Mouse (Mus musculus): ENCODE measurements around the gene 4930507D05Rik.
"Not testable (repeated sequence)": the region's sequence is repeated elsewhere in the genome, so short reads cannot be mapped to it uniquely, and the experiment has no call there.

The 4930507D05Rik gene

DNA sequence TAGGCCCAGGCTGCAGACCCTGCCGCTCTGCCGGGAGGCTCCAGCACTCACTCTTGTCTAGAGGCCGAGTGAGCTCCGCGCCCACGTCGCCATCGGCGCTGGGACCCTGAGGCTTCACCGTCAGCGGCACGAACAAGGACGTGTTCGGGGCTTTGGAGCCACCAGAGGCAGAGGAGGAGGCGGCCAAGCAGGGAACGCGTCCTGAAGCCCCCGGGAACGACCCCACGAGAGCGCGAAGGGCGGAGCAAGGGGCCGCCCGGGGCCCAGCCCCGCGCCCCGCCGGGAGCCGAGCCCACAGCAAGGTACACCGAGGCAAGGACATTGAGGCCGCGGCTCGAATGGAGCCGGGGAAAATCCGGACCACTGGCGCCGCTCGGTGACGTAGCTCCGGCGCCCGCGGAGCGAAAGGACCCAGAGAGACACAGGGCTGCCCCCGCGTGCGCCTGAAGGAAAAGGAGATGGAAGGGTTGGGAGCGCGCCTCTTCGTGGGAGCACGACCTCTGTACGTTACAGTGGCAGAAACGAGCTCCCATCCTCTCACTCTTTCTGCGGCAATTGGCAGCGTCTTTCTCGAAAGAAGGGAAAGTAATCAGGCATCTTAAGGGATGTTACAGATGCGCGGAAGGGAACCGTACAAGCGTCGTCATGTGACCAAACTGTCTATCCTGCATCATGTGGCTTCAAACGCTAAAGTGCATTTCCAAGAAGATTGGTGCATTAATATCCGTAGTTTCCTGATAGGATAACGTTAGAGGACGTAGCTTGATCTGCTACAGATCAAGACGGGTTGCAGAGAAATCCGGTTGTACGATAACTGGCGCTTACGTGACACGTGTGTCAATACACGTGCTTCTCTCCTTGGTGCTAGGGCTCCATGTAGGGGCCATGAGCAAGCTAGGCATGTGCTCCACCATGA is at the start of gene 4930507D05Rik, which contains the start of gene Supv3l1:
4930507D05Rik (plus strand) TSS at position 126 of the 916 bp plus-strand sequence.
Supv3l1 (minus strand) TSS at position 375 of the 916 bp plus-strand sequence.
- DNase-seq (ENCODE audit: low spot score in 2 of 2): peak; percentile 89 to 91

DNA sequence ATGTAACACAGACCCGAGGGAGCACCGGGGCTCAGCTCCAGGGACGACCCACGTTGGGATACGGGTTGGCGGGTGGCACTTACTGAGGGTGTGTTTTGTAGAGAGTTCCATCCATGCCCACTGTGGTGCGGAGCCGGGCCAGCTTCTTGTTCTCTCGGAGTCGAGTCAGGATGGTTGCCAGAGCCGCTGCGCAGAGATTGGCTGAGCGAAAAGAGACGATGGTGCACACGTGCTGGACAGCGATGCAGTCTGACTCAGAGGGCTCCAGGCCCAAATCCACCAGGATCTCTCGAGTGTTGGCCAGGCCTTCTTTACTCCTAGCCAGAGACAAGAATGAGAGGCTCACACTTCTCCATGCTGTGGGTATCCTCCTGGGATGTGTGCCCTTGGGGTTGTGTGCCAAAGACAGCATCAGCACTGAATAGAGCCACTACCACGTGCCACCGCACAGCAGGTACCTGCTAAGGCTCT is 47.6 kb upstream of the 4930507D05Rik start:
- peak in 1 of 2 experiments; percentile 23 for DNase-seq (ENCODE audit: low spot score in 2 of 2)

DNA sequence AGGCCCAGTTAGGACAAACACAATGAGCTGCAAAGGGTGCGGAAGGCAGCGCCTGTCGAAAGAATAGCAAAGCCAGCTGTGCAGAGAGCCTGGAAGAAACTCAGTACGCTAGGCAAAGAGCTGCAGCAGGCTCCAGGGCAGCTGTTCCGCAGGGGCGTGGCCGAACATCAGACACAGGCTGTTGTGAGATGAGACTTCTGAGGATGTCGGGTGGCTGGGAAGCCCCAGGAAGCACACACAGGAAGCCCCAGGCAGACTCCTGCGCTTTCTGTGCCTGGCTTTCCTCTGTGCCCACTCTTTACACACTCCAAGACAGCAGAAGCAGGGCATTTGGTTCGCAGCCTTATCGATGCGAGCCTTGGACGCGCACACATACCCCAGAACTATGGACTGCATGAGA is 44.4 kb upstream of the 4930507D05Rik start:
- DNase-seq (ENCODE audit: low spot score in 2 of 2): no peak

DNA sequence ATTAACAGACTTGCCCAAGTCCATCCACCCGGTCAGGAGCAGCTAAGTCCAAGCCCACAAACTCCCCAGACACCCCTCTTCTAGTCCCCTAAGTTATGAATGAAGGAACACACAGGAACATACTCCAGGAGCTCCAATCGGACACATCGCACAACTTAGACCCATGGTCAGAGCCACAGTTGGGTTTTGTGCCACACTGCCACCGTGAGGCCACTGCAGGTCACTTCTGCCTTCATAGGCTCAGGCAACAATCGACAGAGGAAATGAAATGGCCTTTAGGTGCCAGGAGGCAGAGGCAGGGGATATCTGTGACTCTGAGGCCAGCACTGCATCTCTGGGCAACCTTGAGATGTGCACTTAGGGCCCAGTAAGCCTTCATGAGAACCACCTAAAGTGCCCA is 38.3 kb upstream of the 4930507D05Rik start:
- peak in 1 of 2 experiments; percentile 77 for DNase-seq (ENCODE audit: low spot score in 2 of 2)

DNA sequence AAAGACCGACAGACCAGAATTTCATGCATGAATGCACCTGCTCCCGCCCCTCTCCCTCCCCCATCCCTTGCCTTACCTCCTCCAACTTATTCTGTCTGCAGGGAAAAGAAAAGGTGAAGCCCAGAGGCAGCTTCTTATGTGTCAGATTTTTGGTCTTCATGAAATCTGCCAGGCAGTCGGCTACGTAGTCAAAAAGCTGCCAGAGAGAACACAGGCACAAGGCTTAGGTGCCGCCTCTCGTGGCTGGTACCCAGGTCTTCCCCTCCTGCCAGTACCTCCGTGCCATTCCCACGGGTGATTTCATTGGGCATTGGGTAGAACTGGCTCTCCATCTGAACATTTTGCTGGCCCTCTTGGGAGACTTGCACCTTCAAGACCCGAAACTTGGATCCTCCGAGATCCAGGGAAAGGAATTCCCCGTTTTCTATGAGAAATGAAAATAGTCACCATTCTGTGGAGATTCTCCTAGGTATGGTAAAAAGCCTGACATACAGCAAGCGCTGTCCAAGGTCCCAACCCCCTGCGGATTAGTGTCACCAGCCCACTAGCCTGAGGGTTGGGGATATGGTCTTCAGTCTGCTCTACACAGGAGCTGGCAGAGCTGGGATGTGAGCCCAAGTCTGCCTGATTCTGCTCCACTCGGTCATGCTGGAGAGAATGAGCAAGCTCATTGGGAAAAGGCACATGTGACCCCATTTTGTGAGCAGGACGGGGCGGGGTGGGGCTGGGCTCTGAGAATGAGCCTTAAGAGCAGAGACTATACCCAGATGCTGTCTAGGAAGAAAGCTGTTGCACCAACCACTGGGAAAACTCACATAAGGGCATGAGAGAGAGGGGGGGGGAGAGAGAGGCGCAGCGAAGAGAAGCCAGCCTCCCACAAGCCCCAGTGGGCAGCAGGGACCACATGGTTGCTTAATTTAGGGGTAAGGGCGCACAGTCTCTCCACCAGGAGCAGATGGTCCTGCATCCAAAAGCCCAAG is 37.6 kb upstream of the 4930507D05Rik start:
- DNase-seq (ENCODE audit: low spot score in 2 of 2): peak in 1 of 2 experiments; percentile 28

DNA sequence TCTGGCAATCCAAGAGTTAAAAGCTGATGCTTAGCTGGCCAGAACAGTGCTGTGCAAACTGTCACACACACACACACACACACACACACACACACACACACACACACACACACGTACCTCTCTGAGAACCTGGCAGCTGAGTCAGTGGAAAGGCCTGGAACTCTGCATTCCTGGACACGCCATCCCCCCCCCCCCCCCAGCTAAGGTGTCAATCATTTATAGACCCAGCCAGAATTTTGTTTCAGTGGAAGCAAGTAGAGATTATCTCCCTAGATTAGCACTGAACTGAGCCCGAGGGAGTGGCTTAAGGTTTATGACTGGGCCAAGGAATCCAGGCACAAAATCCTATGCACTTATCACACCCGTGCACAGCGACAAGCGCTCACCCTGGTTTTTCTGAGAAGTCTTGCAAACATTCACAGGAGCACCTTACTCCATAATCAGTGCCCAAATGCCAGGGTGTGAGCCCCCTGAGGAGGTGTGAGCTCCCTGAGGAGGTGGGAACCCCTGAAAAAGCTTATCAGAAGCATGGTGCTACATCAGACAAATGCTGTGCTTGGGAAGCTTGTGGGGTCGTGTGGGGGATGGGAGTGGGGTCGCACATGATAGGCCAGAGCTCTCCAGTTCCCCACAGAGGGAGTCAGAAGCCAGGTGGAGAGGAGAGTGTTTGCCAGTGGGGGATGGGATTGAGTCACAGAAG is 36.2 kb upstream of the 4930507D05Rik start:
- DNase-seq (ENCODE audit: low spot score in 2 of 2): no peak

DNA sequence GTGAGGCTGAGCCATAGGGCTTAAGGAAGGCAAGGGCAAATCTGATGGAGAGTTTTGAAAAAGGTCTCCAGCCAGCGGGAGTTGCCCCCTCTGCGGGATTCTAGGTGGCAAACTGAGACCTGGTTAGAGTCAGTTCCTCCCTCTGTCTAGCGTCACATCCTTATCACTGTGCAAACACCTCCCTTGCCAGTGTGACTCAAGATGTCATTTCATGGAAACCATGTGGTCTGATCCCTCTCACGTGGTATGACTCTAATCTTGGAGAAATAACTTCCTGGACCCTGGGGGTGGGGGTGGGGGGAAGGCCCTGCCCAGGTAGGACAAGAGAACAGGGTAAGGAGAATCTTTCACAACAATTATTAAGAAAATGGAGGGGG is 35.7 kb upstream of the 4930507D05Rik start:
- no peak for DNase-seq (ENCODE audit: low spot score in 2 of 2)

DNA sequence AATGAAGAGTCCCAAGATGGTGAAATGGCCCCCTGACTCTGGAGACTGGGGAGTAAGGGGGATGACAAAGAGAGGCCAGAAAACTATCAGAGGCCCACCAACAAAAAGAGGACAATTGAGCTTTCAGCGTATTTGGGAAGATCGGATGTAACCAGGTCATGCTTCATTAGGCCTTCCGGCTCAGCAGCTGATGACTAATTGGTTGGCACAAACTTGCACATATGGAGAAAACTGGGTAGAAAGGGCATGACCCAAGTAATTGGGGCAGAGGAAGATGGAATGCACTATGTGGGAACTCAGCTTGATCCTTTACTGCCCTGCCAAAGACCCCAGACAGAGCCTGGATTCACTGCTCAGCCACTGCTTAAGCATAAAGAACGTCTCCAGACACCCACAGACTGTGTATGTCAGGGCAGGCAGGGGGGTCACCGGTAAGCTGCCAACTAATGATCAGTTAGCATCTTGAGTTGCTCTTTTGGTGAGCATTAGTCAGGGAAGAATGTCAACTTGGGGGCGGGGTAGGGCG is 30.4 kb upstream of the 4930507D05Rik start:
- no peak for DNase-seq (ENCODE audit: low spot score in 2 of 2)

DNA sequence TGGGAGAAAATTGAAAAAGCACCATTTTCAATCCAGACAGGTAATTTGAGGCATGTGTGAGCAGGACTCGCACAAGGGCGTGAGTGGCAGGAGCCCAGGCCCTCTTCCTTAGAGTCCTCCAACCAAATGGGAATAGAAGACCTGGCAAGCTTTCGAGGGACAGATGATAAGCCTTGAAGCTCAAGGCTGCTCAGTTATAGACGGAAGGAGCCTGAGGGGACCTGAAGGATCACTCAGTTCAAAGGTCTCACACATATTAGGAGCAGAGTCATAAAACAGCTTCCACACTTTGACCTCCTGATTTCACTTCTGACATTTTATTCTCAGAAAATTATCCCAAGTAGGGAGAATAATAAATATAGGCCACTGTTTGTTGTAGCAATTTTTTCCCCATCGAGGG is 29.9 kb upstream of the 4930507D05Rik start:
- no peak for DNase-seq (ENCODE audit: low spot score in 2 of 2)

DNA sequence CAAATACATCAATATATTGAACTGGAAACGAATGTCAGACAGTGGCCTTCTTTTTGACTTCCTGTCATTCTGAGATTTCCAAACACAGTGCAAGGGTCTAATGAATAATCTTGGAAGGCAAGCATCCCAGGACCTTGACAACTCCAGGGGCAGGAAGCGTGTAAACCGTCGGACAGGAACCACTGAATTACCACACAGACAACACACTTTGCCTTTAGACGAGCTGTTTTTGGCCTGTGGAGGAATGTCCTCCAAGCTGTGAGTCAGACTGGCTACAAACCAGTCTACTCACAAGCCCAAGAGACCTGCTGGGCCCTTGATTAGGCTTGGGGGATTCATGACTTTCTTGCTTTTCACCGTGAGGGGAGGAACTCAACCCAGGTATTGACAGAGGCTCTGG is 28.9 kb upstream of the 4930507D05Rik start:
- no peak for DNase-seq (ENCODE audit: low spot score in 2 of 2)

DNA sequence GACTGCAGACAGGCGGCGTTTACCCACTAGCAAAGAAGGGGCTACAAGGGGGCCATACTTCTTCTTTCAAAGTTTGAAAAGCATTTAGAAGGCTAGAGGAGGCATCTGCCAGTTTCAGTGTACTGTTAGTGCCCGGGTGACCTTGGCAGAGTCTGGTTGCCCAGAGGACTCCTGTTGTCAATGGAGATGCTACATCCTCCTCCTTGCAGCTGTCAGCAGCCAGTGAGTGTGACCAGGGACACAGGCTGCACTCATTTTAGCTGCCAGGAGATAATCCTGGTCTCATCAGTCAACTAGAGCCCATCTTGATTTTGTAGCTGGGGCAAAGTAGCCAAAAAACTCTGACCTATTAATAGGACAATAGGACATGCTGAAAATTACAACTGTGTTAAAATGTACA is 28.2 kb upstream of the 4930507D05Rik start:
- no peak for DNase-seq (ENCODE audit: low spot score in 2 of 2)

DNA sequence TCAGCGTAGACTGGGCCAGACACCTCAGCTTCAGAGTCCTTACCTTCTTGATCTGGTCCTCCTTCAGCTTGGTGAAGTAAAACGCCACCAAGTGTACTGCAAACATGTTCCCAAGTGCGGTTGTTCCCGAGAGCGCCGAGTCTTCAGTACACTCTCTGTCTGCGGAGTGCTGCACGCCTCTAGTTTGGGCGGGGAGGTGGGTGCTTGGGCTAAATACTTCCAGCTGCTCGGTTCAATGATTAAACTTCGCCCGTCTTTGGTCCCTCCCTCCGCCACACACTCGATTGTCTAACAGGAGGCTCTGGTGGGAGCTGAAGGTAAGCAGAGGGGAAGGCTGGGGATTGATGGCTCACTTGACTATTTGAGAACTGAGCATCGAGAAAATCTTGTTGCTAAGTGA is 27.0 kb upstream of the 4930507D05Rik start, which contains the start of gene Hkdc1:
Hkdc1 (minus strand) TSS at position 237 of the 400 bp plus-strand sequence.
- no peak for DNase-seq (ENCODE audit: low spot score in 2 of 2)

DNA sequence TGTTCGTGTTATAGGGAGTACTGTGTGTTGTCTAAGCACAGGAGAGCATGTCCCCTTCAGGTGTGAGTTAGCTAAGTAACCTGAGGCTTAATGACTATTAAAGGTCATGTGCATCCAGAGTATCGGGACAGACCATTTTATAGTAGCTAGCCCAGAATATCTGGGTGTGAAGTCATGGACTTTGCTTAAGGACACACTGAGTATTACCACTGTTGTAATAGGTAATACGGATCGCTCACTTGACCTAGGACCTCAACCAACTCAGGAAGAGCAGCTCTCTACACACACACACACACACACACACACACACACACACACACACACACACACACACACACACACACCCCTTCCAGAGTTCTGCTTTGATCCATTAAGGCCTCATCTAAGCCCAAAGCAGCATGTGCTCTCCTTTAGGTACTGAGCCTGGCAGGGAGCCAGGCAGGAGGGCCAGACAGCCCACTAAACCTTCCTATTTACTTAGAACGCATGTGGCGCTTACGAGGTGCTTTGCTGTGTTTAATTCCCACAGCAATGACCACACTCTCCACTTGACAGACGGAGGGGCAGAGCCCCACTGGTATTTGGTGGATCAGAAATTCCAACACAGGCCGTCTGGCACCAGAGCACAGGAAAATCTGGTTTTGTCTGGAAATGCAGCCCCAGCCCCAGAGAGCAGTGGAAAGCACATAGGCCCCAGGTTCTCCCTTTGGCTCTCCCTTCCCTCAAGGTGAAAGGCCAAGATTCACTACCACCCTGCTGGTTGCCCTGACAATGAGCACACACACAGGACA is 24.0 kb upstream of the 4930507D05Rik start:
- no peak for DNase-seq (ENCODE audit: low spot score in 2 of 2)

DNA sequence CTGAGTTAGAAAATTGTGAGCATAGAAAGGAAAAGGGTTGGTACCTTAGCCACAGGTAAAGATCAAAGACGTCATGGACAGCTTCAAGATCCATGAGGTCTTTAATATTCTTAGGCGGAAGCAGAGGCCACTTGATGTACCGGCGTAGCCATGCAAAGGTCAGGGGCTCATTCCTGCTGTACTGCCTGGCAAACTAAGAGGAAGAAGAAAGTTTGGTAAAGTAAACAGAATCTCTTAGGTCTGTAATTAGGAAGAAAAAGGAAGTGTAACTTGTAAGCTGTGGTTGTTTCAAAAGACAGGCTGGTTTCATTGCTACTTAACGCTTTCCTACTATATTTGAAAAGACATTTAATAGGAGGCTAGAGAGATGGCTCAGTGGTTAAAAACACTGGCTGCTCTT is 18.9 kb upstream of the 4930507D05Rik start:
- no peak for DNase-seq (ENCODE audit: low spot score in 2 of 2)

DNA sequence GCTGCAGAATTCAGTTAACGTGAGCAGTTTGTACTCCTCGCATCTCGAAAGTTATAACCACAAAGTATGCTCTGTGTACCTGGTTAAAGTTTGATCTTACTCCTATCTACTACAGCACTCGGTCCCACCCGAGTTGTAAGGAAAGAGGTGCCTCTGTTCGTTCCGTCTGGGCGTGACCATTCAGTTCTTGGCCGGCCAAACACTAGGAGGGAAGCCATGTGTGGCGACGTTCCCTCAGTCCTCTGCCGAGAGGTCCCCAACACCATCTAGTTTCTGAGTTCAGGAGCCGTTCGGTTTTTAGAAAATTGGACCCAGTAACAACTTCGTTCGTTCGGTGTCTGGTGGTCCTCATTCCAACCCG is 971 bp downstream of the 4930507D05Rik start:
- DNase-seq (ENCODE audit: low spot score in 2 of 2): no peak

DNA sequence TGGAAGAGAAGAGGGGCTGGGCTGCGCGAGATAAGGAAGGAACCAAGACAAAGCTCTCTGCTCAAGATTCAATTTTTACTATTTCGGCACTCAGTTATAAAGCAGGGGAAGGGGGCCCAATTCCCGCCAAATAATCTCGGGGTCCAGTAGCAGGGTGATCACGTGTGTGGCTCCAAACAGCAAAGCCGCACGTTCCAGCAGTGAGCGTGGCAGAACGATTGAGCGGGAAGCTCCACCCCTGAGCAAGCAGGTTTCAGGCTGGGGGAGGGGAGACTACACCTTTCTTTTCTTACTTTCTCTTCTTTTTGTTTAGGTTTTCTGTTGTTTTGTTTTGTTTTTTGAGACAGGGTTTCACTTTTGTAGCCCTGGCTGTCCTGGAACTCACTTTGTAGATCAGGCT is 2.7 kb downstream of the 4930507D05Rik start:
- DNase-seq (ENCODE audit: low spot score in 2 of 2): not testable (repeated sequence)

DNA sequence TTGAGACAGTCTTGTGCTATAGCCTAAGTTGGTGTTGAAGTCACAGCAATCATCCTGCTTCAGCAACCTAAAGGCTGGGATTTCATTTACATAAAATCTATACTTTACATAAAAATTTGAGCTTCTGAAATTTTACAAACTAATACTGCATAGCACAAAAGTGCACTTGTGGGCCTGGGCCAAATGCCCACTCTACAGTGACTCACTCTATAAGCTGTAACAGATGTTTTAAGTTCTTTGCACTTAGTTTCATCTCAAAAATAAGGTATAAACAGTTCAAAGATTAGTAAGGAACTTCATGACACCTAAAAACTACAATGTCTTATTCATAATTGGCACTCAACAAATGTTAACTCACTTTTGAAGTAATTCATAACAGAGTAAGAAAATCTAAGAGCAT is 12.0 kb downstream of the 4930507D05Rik start:
- DNase-seq (ENCODE audit: low spot score in 2 of 2): no peak

DNA sequence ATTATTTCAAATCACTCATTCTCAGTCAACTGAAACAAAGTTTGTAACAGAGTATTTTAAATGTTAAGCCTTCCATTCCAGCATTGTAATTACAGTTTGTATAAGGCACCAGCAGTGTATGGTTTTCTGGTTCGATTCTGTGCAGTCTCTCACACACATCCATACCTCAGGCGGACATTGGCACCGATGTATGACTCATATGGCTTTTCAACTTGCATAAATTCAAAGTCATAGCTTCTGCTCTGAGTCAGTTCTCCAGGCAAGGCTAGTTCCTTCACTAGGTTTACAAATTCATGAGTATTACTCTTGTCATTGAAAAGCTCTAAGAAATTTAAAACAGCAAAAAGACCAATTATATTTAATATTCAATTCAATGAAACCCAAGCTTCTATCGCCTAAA is 20.4 kb downstream of the 4930507D05Rik start:
- no peak for DNase-seq (ENCODE audit: low spot score in 2 of 2)

DNA sequence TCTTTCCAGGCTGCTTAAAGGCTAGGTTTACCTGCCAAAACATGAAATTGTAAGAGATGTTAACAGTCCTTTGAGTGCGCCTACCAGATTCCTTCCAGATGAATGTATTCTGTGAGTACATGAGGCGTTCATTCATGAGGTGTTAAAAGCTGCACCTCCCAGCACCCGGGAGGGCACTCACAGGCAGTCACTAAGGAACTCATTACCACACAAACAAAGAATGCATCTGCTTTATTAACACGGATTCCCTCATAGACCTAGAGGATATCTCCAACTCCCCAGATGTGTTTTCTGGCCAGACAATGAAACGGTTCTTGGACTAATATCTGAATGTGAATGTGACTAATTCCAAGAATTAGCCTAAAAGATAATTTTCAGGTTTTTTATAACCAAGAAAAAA is 21.8 kb downstream of the 4930507D05Rik start:
- DNase-seq (ENCODE audit: low spot score in 2 of 2): no peak

DNA sequence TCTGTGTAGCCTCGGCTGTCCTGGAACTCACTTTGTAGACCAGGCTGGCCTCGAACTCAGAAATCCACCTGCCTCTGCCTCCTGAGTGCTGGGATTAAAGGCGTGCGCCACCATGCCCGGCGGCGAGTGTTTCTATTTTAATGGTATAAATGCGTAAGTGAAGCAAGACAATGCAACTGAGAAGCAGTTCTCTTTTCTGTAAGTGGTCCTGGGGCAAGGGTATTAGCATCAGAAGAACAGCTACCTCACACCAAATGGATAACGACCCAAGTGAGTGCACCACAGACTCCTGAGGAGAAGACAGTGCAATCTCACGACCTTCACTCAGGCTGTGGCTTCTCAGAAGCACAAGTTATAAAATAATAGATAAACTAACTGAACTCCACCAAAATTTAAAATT is 25.7 kb downstream of the 4930507D05Rik start:
- DNase-seq (ENCODE audit: low spot score in 2 of 2): no peak
